Mouse (Mus musculus): ENCODE data around the gene Dlk2.

Dlk2 gene

DNA sequence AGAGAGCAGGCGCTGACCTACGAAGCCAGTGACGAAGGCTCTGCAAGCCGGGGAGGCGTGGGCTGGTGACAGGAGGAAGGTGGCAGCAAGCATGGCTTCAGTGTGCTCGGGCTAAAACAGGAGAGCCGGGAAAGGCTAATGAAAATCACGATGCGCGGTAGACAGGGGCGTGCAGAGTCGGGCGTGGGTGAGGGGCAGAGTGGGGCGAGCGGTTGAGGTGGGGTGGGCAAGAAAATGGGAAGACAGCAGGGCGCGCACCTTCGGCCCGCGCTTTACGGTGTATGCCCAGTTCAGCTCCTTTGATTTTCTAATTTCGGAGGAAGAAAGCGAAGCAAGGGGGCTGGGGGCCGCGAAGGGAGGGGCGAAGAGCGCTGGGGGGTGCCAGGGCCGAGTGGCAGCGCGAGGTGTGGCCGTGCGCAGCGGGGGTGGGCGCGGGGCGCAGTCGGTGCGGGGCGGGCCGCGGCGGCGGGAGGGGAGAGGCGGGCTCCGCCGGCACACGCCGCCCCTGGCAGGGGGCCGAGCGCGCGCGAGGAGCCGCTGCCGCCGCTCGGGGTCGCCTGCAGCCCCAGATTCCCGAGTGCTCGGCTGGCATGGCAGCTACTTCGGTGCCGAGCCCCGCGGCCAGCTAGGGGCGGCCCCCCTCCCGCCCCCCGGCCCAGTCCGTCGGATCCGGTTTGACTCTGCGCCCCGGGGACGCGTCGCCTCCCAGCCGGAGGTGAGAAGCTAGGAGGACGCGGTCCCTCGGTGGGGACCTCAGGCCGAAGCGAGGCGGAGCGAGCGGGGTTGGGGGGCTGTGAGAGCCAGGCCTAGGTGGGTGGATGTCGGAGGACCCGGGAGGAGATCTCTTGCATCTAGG is at the start of gene Dlk2:
Gene Dlk2, plus strand, starts transcription at position 58 of the 856 bp plus-strand sequence.
- CTCF ChIA-PET: interaction anchor here (0.5 to 4.8 kb wide), 7 partner anchors 11 to 228 kb away, joined by 3 to 24 read pairs (median 3); no protein-coding TSS in a partner anchor
- POLR2A ChIA-PET: interaction anchor here (0.6 to 4.0 kb wide), 18 partner anchors 9 to 204 kb away, joined by 3 to 15 read pairs (median 4); partner anchors contain the start of gene Abcc10 (in 2 of the 4)

DNA sequence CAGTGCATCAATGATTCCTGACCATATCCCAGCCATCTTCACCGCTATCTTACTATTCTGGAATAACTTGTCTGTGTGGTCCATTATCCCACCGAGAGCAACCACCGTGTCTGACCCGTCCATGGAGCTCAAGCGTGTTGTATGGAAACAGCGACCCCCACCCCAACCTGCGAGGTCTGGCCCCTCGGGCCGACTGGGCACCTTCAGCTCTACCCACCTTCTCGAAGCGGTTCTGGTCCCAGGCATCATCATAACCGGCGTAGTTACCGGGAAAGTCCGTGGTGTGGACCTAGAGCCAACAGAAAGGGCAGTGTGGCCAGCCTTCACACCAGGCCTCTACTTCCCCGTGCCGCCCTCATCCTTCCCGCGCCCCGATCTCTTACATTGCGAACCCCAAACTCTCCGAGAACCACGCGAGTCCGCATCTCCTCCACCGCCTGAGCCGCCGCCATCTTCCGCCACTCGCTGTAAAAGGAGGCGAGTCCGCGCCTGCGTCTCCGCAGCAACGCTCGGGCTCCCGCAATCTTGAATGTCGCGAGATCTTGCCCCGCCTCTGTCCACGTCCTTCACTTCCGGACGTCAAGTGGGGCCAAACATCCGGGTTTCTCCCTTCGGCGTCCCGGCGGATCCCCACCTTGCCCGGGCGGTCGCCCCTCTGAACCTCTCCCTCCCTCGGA is 49.6 kb upstream of the Dlk2 start, which contains the start of the genes Polr1c and Yipf3:
Gene Polr1c, minus strand, starts transcription at position 543 of the 677 bp plus-strand sequence.
Gene Yipf3, plus strand, starts transcription at position 569 of the 677 bp plus-strand sequence.
- ChIA-PET POLR2A (interaction anchor here in 3 of 4 experiments (0.5 to 18.8 kb wide), 31 partner anchors 8 to 363 kb away, joined by 3 to 262 read pairs (median 4); partner anchors contain the start of genes Polh (in 3 of the 3), Xpo5 (in 3 of the 3), Cul9 (in 1 of the 3) and Dnph1 (in 1 of the 3)), CTCF (interaction anchor here in 3 of 4 experiments (0.5 to 1.3 kb wide), 3 partner anchors 21 to 431 kb away, joined by 3 to 9 read pairs (median 7); partner anchors contain the start of genes Abcc10 (in 1 of the 3) and Mea1 (in 1 of the 3))

DNA sequence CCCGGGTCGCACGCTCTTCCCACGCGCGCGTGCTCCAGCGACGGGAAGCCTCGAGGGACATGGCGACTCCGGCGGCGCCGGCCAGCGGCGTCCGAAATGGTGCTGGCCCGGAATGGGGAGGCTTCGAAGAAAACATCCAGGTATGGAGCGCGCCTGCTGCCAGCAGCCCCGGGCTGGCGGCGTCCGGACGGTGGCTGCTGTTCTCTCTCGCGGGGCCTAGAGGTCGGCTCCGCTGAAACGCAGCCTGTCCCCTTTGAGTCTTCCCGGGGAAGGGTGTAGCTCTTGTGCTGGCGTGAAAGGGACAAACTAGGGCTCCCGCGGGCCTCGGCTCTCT is 49.1 kb upstream of the Dlk2 start:
- ChIA-PET CTCF (interaction anchor here in 2 of 4 experiments (0.5 to 1.3 kb wide), 2 partner anchors 80 to 430 kb away, joined by 3 to 7 read pairs; partner anchors contain the start of genes Abcc10 (in 1 of the 2) and Mea1 (in 1 of the 2)), POLR2A (interaction anchor here in 3 of 4 experiments (0.9 to 18.8 kb wide), 17 partner anchors 8 to 190 kb away, joined by 3 to 262 read pairs (median 4); partner anchors contain the start of genes Polh (in 3 of the 3), Xpo5 (in 3 of the 3), Mad2l1bp (in 1 of the 3) and Slc22a7 (in 1 of the 3))

DNA sequence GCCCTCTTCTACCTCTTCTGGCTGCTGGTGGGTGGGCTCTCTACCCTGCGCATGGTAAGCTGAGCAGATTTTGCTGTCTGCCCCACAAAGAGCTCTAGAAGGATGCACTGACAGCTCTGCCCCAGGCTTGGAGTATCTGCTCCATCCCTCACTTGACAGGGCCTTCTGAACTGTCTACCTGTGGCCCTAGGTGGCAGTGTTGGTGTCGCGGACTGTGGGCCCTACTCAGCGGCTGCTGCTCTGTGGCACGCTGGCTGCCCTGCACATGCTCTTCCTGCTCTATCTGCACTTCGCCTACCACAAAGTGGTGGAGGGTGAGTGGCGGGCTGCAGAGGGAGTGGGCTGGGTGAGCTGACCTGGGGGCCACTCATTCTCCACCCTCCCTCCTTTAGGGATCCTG is 46.0 kb upstream of the Dlk2 start:
- ChIA-PET POLR2A (interaction anchor here in 3 of 4 experiments (0.9 to 18.8 kb wide), 12 partner anchors 9 to 81 kb away, joined by 3 to 262 read pairs (median 6); partner anchors contain the start of genes Abcc10 (in 1 of the 3), Polh (in 1 of the 3), Tjap1 (in 1 of the 3) and Xpo5 (in 1 of the 3)), CTCF (interaction anchor here (0.5 to 2.2 kb wide), 5 partner anchors 10 to 703 kb away, joined by 3 to 14 read pairs (median 3); no protein-coding TSS in a partner anchor)

DNA sequence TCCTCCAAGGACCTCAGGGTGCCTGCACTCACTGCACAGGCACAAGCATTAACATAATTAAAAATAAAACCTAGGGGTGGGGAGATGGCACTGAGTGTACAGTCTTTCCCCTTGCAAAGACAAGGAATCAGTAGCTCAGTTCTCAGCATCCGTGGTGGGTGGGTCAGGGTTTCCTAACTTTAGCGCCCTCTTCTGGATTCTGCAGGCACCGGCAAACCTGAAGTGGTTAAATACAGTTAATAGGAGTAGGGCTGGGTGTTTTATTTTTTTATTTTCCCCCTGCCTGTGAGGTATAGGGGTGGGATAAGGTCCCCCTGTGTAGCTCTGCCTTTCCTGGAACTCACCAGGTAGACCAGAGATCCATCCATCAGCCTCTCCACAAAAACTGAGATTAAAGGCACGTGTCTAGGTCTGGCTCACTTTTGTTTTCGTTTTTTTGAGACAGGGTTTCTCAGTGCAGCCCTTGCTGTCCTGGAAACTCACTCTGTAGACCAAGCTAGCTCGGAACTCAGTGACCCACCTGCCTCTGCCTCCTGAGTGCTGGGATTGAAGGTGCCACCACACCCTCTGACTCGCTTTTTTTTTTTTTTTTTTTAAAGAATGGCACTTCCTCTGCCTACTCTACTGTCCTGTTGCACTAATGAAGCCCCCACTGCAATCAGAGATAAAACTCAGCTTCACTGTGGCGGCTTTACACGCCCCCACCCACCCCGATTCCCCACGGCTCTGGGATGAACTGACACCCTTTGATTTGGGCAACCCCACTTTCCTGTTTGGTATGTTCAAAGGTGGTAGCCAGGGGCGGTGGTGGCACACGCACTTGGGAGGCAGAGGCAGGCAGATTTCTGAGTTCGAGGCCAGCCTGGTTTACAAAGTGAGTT is 44.4 kb upstream of the Dlk2 start:
- CTCF ChIA-PET: interaction anchor here (0.6 to 2.8 kb wide), 42 partner anchors 8 to 662 kb away, joined by 3 to 30 read pairs (median 4); partner anchors contain the start of genes Abcc10 (in 1 of the 4), Crip3 (in 1 of the 4), Mad2l1bp (in 1 of the 4) and Polh (in 1 of the 4)
- POLR2A ChIA-PET: interaction anchor here (0.5 to 18.8 kb wide), 39 partner anchors 8 to 522 kb away, joined by 3 to 262 read pairs (median 4); partner anchors contain the start of genes Abcc10 (in 1 of the 4), Crip3 (in 1 of the 4), Klhdc3 (in 1 of the 4) and Mad2l1bp (in 1 of the 4)

DNA sequence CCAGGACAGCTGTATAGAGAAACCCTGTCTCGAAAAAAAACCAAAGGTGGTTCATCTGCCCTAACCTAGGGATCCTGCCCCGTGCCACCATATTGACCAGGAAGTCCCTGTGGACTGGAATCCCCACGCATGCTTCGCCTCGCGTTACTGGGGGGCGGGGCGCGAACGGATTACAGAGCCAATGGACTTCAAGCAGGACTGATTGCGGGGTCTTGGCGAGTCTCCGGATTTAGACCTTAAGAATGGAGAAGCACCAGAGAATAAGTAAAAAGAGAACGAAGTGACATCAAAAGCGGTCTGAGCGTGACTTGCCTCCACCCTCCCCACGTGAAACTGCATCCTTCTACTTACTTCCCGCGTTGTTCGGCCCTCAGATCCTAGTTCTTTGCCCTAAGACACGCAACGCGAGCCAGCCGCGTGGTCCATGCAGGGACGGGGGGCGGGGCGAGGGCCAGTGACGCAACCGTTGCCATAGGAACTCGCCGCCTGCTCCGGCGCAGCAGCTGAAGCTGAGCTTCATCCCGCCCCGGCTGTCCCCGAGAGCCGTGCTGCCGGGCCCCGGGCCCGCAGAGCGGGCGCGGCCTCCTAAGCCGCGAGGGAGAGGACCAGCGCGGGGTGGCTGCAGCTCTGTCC is 43.7 kb upstream of the Dlk2 start, which contains the start of gene Lrrc73:
Gene Lrrc73, plus strand, starts transcription at position 80 of the 633 bp plus-strand sequence.
- CTCF ChIA-PET: interaction anchor here in 3 of 4 experiments (0.6 to 2.8 kb wide), 7 partner anchors 12 to 93 kb away, joined by 3 to 30 read pairs (median 4); partner anchors contain the start of gene Gtpbp2 (in 1 of the 3)

DNA sequence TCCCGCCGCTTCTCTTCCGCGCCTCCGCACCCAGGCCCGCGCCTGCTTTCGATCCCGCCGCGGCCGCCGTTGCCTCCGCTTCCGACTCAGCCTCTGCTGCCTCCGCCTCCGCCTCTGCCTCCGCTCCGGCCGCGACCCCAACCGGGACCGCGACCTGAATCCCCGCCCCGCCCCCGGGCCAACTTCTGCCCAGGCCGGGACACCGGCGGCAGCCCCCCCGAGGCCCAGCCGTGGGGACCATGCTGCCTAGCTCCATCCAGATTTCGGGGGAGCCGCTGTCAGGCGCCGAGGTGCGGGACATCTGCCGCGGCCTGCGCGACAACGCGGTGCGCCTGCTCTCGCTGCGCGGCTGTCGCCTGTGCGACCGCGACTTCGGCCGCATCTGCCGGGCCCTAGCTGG is 43.1 kb upstream of the Dlk2 start:
- CTCF ChIA-PET: interaction anchor here in 2 of 4 experiments (0.8 to 2.8 kb wide), 4 partner anchors 12 to 93 kb away, joined by 3 to 30 read pairs (median 4); partner anchors contain the start of gene Gtpbp2 (in 1 of the 2)
- POLR2A ChIA-PET: interaction anchor here in 3 of 4 experiments (0.6 to 18.8 kb wide), 22 partner anchors 9 to 604 kb away, joined by 3 to 262 read pairs (median 4); partner anchors contain the start of genes Abcc10 (in 1 of the 3), Mad2l1bp (in 1 of the 3), Polh (in 1 of the 3) and Tjap1 (in 1 of the 3)

More for the DNA sequence above, 43.7 kb upstream of the Dlk2 start, which contains the start of gene Lrrc73:
- POLR2A ChIA-PET: interaction anchor here (0.6 to 18.8 kb wide), 26 partner anchors 9 to 604 kb away, joined by 3 to 262 read pairs (median 3); partner anchors contain the start of genes Abcc10 (in 1 of the 4), Mad2l1bp (in 1 of the 4), Polh (in 1 of the 4) and Tjap1 (in 1 of the 4)

DNA sequence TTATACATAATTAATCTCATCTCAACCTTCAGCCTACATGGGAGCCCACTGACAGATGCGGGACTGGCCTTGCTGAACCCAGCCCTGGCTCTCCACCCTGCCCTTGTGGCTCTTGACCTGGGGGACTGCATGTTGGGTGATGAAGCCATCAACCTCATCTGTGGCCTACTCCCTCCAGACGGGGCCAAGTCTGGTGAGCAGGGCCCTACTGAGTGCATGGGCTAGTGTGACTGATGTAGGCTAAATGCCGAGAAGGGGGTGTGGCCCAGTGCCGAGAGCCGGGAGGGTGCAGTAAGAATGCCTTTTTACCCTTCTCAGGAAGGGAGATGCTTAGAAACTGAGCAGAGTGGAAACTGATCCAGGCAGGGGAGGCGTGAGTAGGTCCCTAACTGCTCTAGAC is 42.1 kb upstream of the Dlk2 start:
- ChIA-PET CTCF (interaction anchor here in 2 of 4 experiments (0.6 to 1.6 kb wide), 3 partner anchors 10 to 276 kb away, joined by 3 to 6 read pairs (median 5); no protein-coding TSS in a partner anchor), POLR2A (interaction anchor here (0.7 to 17.7 kb wide), 6 partner anchors 10 to 16 kb away, joined by 5 to 262 read pairs (median 40); partner anchors contain the start of genes Lrrc73 (in 1 of the 4), Polr1c (in 1 of the 4) and Yipf3 (in 1 of the 4))

DNA sequence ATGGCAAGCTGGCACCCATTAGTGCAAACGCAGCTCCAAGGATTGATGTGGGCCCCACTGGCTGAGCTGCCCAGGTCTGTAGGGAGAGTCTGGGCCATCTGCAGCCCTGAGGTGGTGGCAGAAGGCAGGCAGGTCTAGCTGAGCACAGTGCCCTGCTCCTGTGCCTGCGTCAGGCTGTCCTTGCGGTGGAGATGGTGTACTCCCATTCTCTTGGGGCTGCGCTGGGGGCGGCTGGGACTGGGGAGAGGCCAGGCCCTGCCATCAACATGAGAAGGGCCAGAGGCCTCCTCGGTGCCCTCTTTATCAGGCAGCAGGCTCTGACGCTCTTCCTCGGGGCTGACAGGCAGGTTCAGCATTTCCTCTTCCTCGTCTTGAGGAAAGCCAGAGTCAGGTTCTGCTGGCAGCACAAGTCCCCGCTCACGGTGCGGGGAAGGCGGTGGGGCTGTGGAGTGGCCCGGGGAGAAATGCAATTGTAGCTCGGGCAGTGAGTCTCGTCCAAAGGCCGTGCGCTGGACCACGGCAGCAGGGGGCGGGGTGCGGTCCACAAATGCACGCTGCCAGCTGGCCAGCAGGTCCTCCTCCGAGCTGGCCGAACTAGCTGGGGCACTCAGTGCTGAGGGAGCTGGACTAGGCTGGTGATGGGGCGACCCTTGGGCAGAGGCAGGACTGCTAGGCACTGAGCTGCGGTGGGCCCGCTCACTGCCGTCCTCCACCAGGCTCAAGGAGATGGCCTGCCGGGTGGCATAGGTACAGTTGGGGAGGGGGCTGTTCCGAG is 38.8 kb upstream of the Dlk2 start:
- CTCF ChIA-PET: interaction anchor here in 2 of 4 experiments (0.6 to 1.8 kb wide), 6 partner anchors 9 to 595 kb away, joined by 3 to 6 read pairs (median 4); no protein-coding TSS in a partner anchor
- POLR2A ChIA-PET: interaction anchor here (0.6 to 17.7 kb wide), 20 partner anchors 8 to 513 kb away, joined by 3 to 262 read pairs (median 3); partner anchors contain the start of genes Mad2l1bp (in 2 of the 4), Polr1c (in 2 of the 4), Tjap1 (in 2 of the 4) and Yipf3 (in 2 of the 4)

DNA sequence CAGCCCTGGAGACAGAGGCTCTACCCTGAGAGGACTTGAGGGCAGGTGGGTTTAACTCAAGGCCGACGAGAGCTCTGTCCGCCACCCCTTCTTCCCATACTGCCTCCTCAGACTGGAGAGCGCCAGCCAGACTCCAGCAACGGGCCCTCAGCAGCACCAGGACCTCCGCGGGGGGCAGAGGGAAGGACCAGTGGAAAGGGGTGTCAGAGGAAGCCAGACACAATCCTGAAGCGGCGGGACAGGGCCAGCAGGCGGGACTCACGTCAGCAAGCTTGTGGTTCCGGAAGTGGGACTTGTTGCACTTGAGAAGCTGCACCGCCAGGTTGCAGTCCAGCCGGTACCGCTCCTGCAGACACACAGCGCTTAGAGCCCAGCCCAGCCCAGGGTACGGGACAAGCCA is 37.5 kb upstream of the Dlk2 start:
- POLR2A ChIA-PET: interaction anchor here in 3 of 4 experiments (0.5 to 17.7 kb wide), 19 partner anchors 9 to 905 kb away, joined by 3 to 262 read pairs (median 4); partner anchors contain the start of genes Polr1c (in 2 of the 3), Tjap1 (in 2 of the 3), Yipf3 (in 2 of the 3) and Dlk2 (in 1 of the 3)
- CTCF ChIA-PET: interaction anchor here in 1 of 4 experiments (0.5 to 1.5 kb wide), 5 partner anchors 11 to 133 kb away, joined by 3 to 6 read pairs (median 4); no protein-coding TSS in a partner anchor

DNA sequence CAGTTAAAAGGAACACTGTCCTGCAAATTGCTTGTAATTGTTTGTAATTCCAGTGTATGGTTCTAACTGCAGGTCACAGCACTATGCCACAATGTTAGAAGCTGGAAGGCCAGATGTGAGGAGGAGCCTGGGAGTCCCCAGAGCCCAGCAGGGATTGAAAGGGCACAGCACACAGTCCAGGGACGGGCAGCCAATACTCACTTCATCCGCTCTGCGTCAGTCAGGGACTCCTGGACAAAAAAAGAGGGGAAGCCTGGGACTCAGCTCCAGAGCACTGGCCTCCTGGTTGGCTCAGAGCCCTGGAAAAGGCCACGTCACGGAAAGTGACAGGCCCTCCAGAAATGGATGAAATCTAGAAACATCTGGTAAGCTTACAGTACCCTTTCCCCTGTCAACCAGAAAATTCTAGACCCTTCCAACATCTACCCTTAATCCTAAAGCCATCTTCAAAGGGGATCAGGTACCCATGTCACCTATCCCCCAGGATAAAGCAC is 35.0 kb upstream of the Dlk2 start:
- CTCF ChIA-PET: interaction anchor here in 3 of 4 experiments (0.5 to 2.5 kb wide), 3 partner anchors 10 to 526 kb away, joined by 4 to 14 read pairs (median 6); no protein-coding TSS in a partner anchor
- POLR2A ChIA-PET: interaction anchor here (0.5 to 17.7 kb wide), 13 partner anchors 8 to 1328 kb away, joined by 3 to 262 read pairs (median 4); partner anchors contain the start of genes Abcc10 (in 2 of the 4), Lrrc73 (in 1 of the 4), Polr1c (in 1 of the 4) and Tjap1 (in 1 of the 4)

DNA sequence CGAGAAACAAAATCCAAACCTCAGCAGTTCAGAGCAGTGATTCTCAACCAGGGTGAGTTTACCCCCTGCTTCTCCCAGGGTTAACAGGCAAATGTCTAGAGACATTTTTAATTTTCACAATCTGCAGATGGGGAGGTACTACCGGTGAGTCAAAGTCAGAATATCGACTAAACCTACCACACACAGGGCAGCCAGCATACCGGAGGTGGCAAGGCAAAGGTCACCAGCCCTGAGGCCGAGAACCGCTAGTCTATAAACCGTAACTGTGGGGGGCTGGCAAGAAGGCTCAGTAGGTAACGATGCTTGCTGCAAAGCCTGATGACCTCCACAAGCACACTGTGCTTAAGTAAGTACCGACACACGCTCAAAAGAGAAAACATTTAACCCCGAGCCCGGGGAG is 31.7 kb upstream of the Dlk2 start:
- ChIA-PET CTCF (interaction anchor here (0.6 to 2.7 kb wide), 63 partner anchors 8 to 785 kb away, joined by 3 to 30 read pairs (median 4); partner anchors contain the start of genes Dlk2 (in 3 of the 4), Lrrc73 (in 2 of the 4), Tjap1 (in 2 of the 4) and Abcc10 (in 1 of the 4)), POLR2A (interaction anchor here (0.6 to 17.7 kb wide), 45 partner anchors 7 to 1222 kb away, joined by 3 to 262 read pairs (median 4); partner anchors contain the start of genes Abcc10 (in 2 of the 4), Dlk2 (in 2 of the 4), Lrrc73 (in 2 of the 4) and Polr1c (in 2 of the 4))

DNA sequence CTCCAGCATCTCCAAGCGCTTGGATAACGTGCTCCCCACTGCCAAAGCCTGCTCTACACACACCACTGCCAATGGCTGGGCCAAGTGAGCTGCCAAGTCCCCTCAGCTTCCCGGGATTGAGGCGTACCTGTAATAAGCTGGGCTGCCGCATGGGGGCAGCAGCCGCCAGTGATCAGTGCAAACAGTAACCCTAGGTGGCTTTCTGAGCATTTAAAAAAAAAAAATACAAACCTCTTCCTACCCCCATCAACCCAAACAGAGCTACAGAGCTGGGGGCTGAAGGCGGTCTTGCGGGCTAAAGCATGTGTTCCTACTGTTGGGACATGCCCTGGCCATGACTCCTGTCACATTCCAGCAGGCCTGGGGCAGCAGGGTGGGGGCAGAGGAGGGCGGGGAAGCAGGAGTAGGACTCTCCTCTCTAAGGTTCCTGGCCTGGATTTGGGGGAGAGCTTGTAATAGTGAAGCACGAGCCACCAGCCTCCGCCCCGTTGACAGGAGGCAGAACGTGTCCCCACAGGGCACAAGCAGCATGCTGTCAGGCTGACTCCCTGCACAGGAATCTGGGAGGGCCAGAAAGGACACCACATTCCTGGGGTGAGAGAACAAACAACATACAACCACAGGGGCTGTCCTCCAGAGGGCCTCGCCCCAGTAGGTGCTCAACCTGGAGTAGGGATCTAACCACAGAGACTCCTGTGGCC is 31.2 kb upstream of the Dlk2 start:
- ChIA-PET CTCF (interaction anchor here (0.5 to 2.7 kb wide), 81 partner anchors 8 to 1419 kb away, joined by 3 to 30 read pairs (median 4); partner anchors contain the start of genes Dlk2 (in 4 of the 4), Lrrc73 (in 2 of the 4), Mad2l1bp (in 2 of the 4) and Tjap1 (in 2 of the 4)), POLR2A (interaction anchor here (0.5 to 17.7 kb wide), 54 partner anchors 7 to 1221 kb away, joined by 3 to 262 read pairs (median 4); partner anchors contain the start of genes Abcc10 (in 2 of the 4), Dlk2 (in 2 of the 4), Lrrc73 (in 2 of the 4) and Polh (in 2 of the 4))

Measured in embryonic stem cell, embryonic (primary cell).